In the genomic region with DNA sequence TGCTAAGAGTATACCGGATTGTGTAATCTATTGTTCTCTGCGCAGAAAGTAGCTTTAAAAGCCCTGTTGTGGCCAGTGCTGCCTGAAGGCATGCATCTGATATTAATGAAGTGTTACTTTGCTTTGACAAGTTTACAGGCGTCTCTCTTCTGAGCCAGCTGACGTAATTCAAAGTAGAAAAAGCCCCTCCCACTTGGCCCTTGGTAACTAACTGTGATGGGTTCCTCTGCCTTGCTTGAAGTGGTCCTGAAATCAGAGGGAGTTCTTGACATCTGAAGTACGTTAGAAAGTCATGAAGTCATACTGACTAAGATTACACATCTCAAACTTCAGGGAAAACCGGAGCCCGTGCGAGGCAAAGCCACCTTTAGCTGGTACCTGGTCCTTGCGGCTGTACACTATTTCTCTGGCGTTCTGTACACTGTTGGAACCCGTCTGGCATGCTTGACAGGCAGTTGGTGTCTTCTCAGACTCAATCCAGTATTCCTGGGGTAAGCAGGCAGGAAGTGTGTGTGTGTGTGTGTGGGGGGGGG, we compare ENCODE assay signal across 8 mouse cellular contexts.
DNase-seq lines count a peak whose midpoint lies in the region; ATAC-seq and TF ChIP-seq lines count a peak whose summit lies in the region.

No protein-coding gene starts in this region.

- H3K27me3 ChIP-seq in forebrain, embryonic 14.5 days (replicated peaks; ENCODE audit: control insufficient read depth, insufficient read depth, low read length): no peaks in the 10 kb centered on the region
- no peaks in the 10 kb centered on the region for H3K27me3 ChIP-seq in liver, postnatal 0 days (ENCODE audit: insufficient read depth, low read length)
- H3K27me3 ChIP-seq in thymus, adult 2 months (ENCODE audit: control insufficient read depth, insufficient read depth, low read length): no peaks in the 10 kb centered on the region

- intact Hi-C loops in left cerebral cortex, postnatal 25 days (cut with DNase I): no loop called here

- H3K4me2 ChIP-seq in forebrain, embryonic 14.5 days (ENCODE audit: low read length): no peak overlapping the region
- H3K4me2 ChIP-seq in liver, postnatal 0 days (ENCODE audit: low read depth, low read length): no peak overlapping the region

- no peak overlapping the region for H3K4me3 ChIP-seq in forebrain, embryonic 14.5 days (ENCODE audit: low read depth, low read length)
- H3K4me3 ChIP-seq in liver, postnatal 0 days (ENCODE audit: low read depth, low read length): no peak overlapping the region
- no peak overlapping the region for H3K4me3 ChIP-seq in thymus, adult 2 months (ENCODE audit: control insufficient read depth, insufficient read depth, low read length)

- TF ChIP-seq CTCF in liver, postnatal 0 days (IDR thresholded peaks at IDR 0.05; ENCODE audit: low read depth): no peak
- no peak for TF ChIP-seq CTCF in thymus, adult 2 months (IDR thresholded peaks at IDR 0.05; ENCODE audit: borderline replicate concordance, control insufficient read depth, extremely low read depth, insufficient read depth, low read length, poor library complexity)

- no peaks in the 10 kb centered on the region for H3K36me3 ChIP-seq in forebrain, embryonic 14.5 days (ENCODE audit: control insufficient read depth, insufficient read depth, low read length)
- H3K36me3 ChIP-seq in liver, postnatal 0 days (replicated peaks; ENCODE audit: insufficient read depth, low read length): no peaks in the 10 kb centered on the region
- no peaks in the 10 kb centered on the region for H3K36me3 ChIP-seq in thymus, adult 2 months (ENCODE audit: control insufficient read depth, insufficient read depth, low read length)

- peaks cover 2% of the 10 kb centered on the region for H3K4me1 ChIP-seq in forebrain, embryonic 14.5 days (ENCODE audit: control insufficient read depth, insufficient read depth, low read length)
- no peaks in the 10 kb centered on the region for H3K4me1 ChIP-seq in liver, postnatal 0 days (ENCODE audit: insufficient read depth)
- H3K4me1 ChIP-seq in thymus, adult 2 months (replicated peaks; ENCODE audit: control insufficient read depth, insufficient read depth, low read length): no peaks in the 10 kb centered on the region

- TF ChIP-seq EP300 in liver, postnatal 0 days (IDR thresholded peaks at IDR 0.05; ENCODE audit: low read depth): no peak

- peak; percentile 5 to 7 for DNase-seq in kidney, adult 8-10 months
- no peak for DNase-seq in kidney, adult 18-20 months
- DNase-seq in forebrain, embryonic 14.5 days (ENCODE audit: low spot score): peak; percentile 65
- peak; percentile 72 for DNase-seq in hindlimb bud, embryonic 11.5 days (ENCODE audit: extremely low spot score, low read depth, low spot score)
- peak; percentile 61 to 73 for DNase-seq in lung, postnatal 4 days
- DNase-seq in left cerebral cortex, postnatal 25 days (ENCODE audit: low spot score in 2 of 2): no peak
- no peak for DNase-seq in liver, postnatal 0 days
- no peak for DNase-seq in thymus, adult 2 months

- ATAC-seq in forebrain, embryonic 14.5 days: peak; percentile 72
- ATAC-seq in liver, postnatal 0 days: no peak

- H3K27ac ChIP-seq in forebrain, embryonic 14.5 days (ENCODE audit: low read depth, low read length): no peak overlapping the region
- no peak overlapping the region for H3K27ac ChIP-seq in liver, postnatal 0 days (ENCODE audit: low read depth)
- H3K27ac ChIP-seq in thymus, adult 2 months (ENCODE audit: control insufficient read depth, insufficient read depth, low read length): no peak overlapping the region

- 50% methylated on average over 11 of the region's 11 CpGs for WGBS in forebrain, embryonic 14.5 days
- 66% methylated on average over 11 of the region's 11 CpGs for WGBS in liver, postnatal 0 days (ENCODE audit: insufficient replicate concordance)
- 86% methylated on average over 11 of the region's 11 CpGs for WGBS in thymus, adult 2 months

- H3K9ac ChIP-seq in forebrain, embryonic 14.5 days (ENCODE audit: low read length): no peak overlapping the region
- no peak overlapping the region for H3K9ac ChIP-seq in liver, postnatal 0 days (replicated peaks)

- H3K9me3 ChIP-seq in forebrain, embryonic 14.5 days (replicated peaks; ENCODE audit: control insufficient read depth, low read length): no peaks in the 10 kb centered on the region
- no peaks in the 10 kb centered on the region for H3K9me3 ChIP-seq in liver, postnatal 0 days (ENCODE audit: low read length)

- no peak for TF ChIP-seq POLR2A in thymus, adult 2 months (IDR thresholded peaks at IDR 0.05; ENCODE audit: control insufficient read depth, extremely low read depth, insufficient read depth, low read length, poor library complexity)

Comparison
In these comparisons a context has a peak if more than half of its experiments do, and no peak if none do; other contexts are left out.
1. DNase-seq: peak in kidney, adult 8-10 months (2 of 2), forebrain, embryonic 14.5 days (single experiment), hindlimb bud, embryonic 11.5 days (single experiment) and lung, postnatal 4 days (2 of 2); none in kidney, adult 18-20 months (single experiment), left cerebral cortex, postnatal 25 days (0 of 2), liver, postnatal 0 days (single experiment) and thymus, adult 2 months (single experiment).